ENCODE assay signal across 8 mouse cellular contexts in the genomic region with DNA sequence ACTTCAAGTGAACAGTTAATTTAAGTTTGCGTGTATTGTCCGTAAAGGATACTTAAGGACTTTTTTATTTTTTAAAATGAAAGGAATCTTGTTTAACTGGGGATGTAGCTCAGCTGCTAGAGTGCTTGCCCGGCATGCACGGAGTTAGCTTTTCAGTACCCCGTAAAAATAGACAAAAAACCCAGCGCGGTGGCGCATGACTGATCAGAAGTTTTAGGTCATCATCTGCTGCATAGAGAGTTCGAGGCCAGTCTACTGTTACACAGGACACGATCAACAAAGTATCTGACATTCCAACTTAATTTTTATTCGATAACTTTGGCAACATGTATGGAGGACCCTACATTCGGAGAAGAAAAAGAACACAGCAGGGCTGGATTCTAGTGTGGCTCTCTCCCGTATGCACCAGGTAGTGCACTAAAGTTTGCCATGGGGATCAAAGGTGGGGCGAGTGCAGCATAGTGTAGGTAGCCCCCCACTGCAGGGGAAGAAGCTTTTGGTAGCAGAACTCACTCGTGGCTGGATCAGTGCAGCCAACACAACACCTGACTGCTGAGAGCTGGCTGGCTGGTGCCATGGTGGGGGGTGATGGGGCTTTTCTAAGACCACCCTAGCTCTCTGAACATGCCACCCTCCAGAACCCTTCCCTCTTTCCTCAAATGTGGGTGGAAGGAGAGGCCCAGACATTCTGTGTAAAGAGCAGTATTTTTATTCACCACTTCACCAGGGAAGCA. TPM values are rescaled to one million over a fixed set of nuclear protein-coding genes. Genes with fewer than 3 reads are reported as not detected.
A peak's percentile ranks its signal among the peaks of the same experiment; 100 is the strongest.
DNase-seq lines count a peak whose midpoint lies in the region; ATAC-seq and TF ChIP-seq lines count a peak whose summit lies in the region.

No protein-coding gene starts in this region.

- ATAC-seq in lung, embryonic 16.5 days (ENCODE audit: low read depth), result peak; percentile 18; the same call in 1 of the 2 replicates
- 0 out of 2 replicates have a peak, but pooled peaks have one; percentile 18 for ATAC-seq in erythroblast, adult 5-6 weeks (replicated peaks; ENCODE audit: low FRiP score, poor library complexity, severe bottlenecking)
- ATAC-seq in intestine, postnatal 0 days, result peak; percentile 3; the same call in 1 of the 2 replicates
- ATAC-seq in midbrain, embryonic 16.5 days, result peak; percentile 46; the same call in 1 of the 2 replicates

- WGBS in lung, embryonic 16.5 days, result 22% methylated on average over 15 of the region's 15 CpGs
- 28% methylated on average over 15 of the region's 15 CpGs for WGBS in intestine, postnatal 0 days
- 25% methylated on average over 15 of the region's 15 CpGs for WGBS in midbrain, embryonic 16.5 days

- peak overlapping the region; percentile 76 for H3K4me3 ChIP-seq in lung, embryonic 16.5 days (ENCODE audit: low read length)
- peak overlapping the region; percentile 76 for H3K4me3 ChIP-seq in intestine, postnatal 0 days (ENCODE audit: low read depth, low read length)
- peak overlapping the region; percentile 75 for H3K4me3 ChIP-seq in midbrain, embryonic 16.5 days (ENCODE audit: low read depth, low read length)

- peak overlapping the region; percentile 77 for H3K9ac ChIP-seq in lung, embryonic 16.5 days (ENCODE audit: low read length)
- peak overlapping the region; percentile 65 for H3K9ac ChIP-seq in intestine, postnatal 0 days (ENCODE audit: low read depth, low read length)
- peak overlapping the region; percentile 77 for H3K9ac ChIP-seq in midbrain, embryonic 16.5 days (ENCODE audit: low read depth, low read length)

- H3K4me2 ChIP-seq in lung, embryonic 16.5 days (ENCODE audit: low read depth, low read length), result peak overlapping the region; percentile 89
- peak overlapping the region; percentile 80 for H3K4me2 ChIP-seq in intestine, postnatal 0 days (replicated peaks; ENCODE audit: low read depth)
- peak overlapping the region; percentile 70 for H3K4me2 ChIP-seq in midbrain, embryonic 16.5 days (ENCODE audit: low read length)

- TF ChIP-seq CTCF in intestine, postnatal 0 days (IDR thresholded peaks at IDR 0.05; ENCODE audit: low read depth), result no peak

- peak overlapping the region; percentile 89 for H3K27ac ChIP-seq in lung, embryonic 16.5 days (ENCODE audit: low read length)
- peak overlapping the region; percentile 63 for H3K27ac ChIP-seq in intestine, postnatal 0 days (ENCODE audit: low read depth, low read length)
- peak overlapping the region; percentile 83 for H3K27ac ChIP-seq in midbrain, embryonic 16.5 days (ENCODE audit: low read length)

- H3K4me1 ChIP-seq in lung, embryonic 16.5 days (replicated peaks; ENCODE audit: control insufficient read depth, insufficient read depth, low read length), result peaks cover 18% of the 10 kb centered on the region
- H3K4me1 ChIP-seq in intestine, postnatal 0 days (replicated peaks; ENCODE audit: control insufficient read depth, insufficient read depth, low read length), result 0 out of 2 replicates have a peak, but pooled peaks cover 2% of the 10 kb centered on the region
- H3K4me1 ChIP-seq in midbrain, embryonic 16.5 days (ENCODE audit: control insufficient read depth, insufficient read depth, low read length), result peaks cover 25% of the 10 kb centered on the region

- no peaks in the 10 kb centered on the region for H3K27me3 ChIP-seq in lung, embryonic 16.5 days (ENCODE audit: control insufficient read depth, insufficient read depth, low read depth, low read length)
- no peaks in the 10 kb centered on the region for H3K27me3 ChIP-seq in intestine, postnatal 0 days (replicated peaks; ENCODE audit: control insufficient read depth, insufficient read depth, low read length)
- no peaks in the 10 kb centered on the region for H3K27me3 ChIP-seq in midbrain, embryonic 16.5 days (ENCODE audit: control insufficient read depth, insufficient read depth, low read depth, low read length)

- H3K9me3 ChIP-seq in lung, embryonic 16.5 days (ENCODE audit: control insufficient read depth, low read length), result no peaks in the 10 kb centered on the region
- no peaks in the 10 kb centered on the region for H3K9me3 ChIP-seq in intestine, postnatal 0 days (ENCODE audit: control insufficient read depth)
- no peaks in the 10 kb centered on the region for H3K9me3 ChIP-seq in midbrain, embryonic 16.5 days (replicated peaks; ENCODE audit: control insufficient read depth, low read length, poor library complexity, severe bottlenecking)

- H3K36me3 ChIP-seq in lung, embryonic 16.5 days (ENCODE audit: control insufficient read depth, insufficient read depth, low read length), result peaks cover 7% of the 10 kb centered on the region
- peaks cover 19% of the 10 kb centered on the region; the same call in 1 of the 2 replicates for H3K36me3 ChIP-seq in intestine, postnatal 0 days (ENCODE audit: control insufficient read depth, insufficient read depth)
- peaks cover 8% of the 10 kb centered on the region for H3K36me3 ChIP-seq in midbrain, embryonic 16.5 days (ENCODE audit: control insufficient read depth, insufficient read depth, low read length)

- DNase-seq in lung, adult 18-20 months, result no peak
- no peak for DNase-seq in retina, embryonic 14.5 days (ENCODE audit: low spot score)
- no peak for DNase-seq in urinary bladder, postnatal 10 days (ENCODE audit: low spot score)
- DNase-seq in left cerebral cortex, adult 9 months (ENCODE audit: low spot score in 2 of 2), result no peak

RNA-seq across cellular contexts. Expression of gene Wdr73, which starts 0.6 kb away (rescaled TPM):
- 32.2 and 35.5 TPM in 2 replicates for polyA plus RNA-seq in lung, embryonic 16.5 days (2015; fragmentation: Nextera tagmentation; extraction: Ambion mirVana)
- total RNA-seq in erythroblast, adult 5-6 weeks (2015; ENCODE audit: low replicate concordance), result 6.7 and 9.0 TPM in 2 replicates
- 3.2 and 10.3 TPM in 2 replicates for total RNA-seq in erythroblast, adult 5-6 weeks (2017; ENCODE audit: low replicate concordance)
- 9.3 and 9.6 TPM in 2 replicates for polyA plus RNA-seq in intestine, postnatal 0 days (2015; fragmentation: Nextera tagmentation; extraction: Ambion mirVana)
- polyA plus RNA-seq in midbrain, embryonic 16.5 days (2015; fragmentation: Nextera tagmentation; extraction: Ambion mirVana), result 35.1 and 36.3 TPM in 2 replicates

RNA-seq across cellular contexts. Expression of gene Nmb, which starts 3.2 kb away (rescaled TPM):
- 9.7 and 9.9 TPM in 2 replicates for polyA plus RNA-seq in lung, embryonic 16.5 days (2015; fragmentation: Nextera tagmentation; extraction: Ambion mirVana)
- not detected in 2 replicates for total RNA-seq in erythroblast, adult 5-6 weeks (2015; ENCODE audit: low replicate concordance)
- total RNA-seq in erythroblast, adult 5-6 weeks (2017; ENCODE audit: low replicate concordance), result 7.9 TPM in 1 of 2 replicates, not detected in the other
- 2.1 and 2.8 TPM in 2 replicates for polyA plus RNA-seq in intestine, postnatal 0 days (2015; fragmentation: Nextera tagmentation; extraction: Ambion mirVana)
- polyA plus RNA-seq in midbrain, embryonic 16.5 days (2015; fragmentation: Nextera tagmentation; extraction: Ambion mirVana), result 4.6 and 5.9 TPM in 2 replicates

RNA-seq across cellular contexts. Expression of gene Zscan2, which starts 41.0 kb away (rescaled TPM):
- polyA plus RNA-seq in lung, embryonic 16.5 days (2015; fragmentation: Nextera tagmentation; extraction: Ambion mirVana), result 1.9 and 2.3 TPM in 2 replicates
- total RNA-seq in erythroblast, adult 5-6 weeks (2015; ENCODE audit: low replicate concordance), result 0.58 and 0.63 TPM in 2 replicates
- total RNA-seq in erythroblast, adult 5-6 weeks (2017; ENCODE audit: low replicate concordance), result 2.7 TPM in 1 of 2 replicates, not detected in the other
- polyA plus RNA-seq in intestine, postnatal 0 days (2015; fragmentation: Nextera tagmentation; extraction: Ambion mirVana), result 0.68 and 0.80 TPM in 2 replicates
- 4.0 TPM in 2 replicates for polyA plus RNA-seq in midbrain, embryonic 16.5 days (2015; fragmentation: Nextera tagmentation; extraction: Ambion mirVana)

RNA-seq across cellular contexts. Expression of gene Sec11a, which starts 45.9 kb away (rescaled TPM):
- polyA plus RNA-seq in lung, embryonic 16.5 days (2015; fragmentation: Nextera tagmentation; extraction: Ambion mirVana), result 195 and 215 TPM in 2 replicates
- 65.3 and 70.2 TPM in 2 replicates for total RNA-seq in erythroblast, adult 5-6 weeks (2015; ENCODE audit: low replicate concordance)
- 65.7 and 80.3 TPM in 2 replicates for total RNA-seq in erythroblast, adult 5-6 weeks (2017; ENCODE audit: low replicate concordance)
- 140 and 142 TPM in 2 replicates for polyA plus RNA-seq in intestine, postnatal 0 days (2015; fragmentation: Nextera tagmentation; extraction: Ambion mirVana)
- 156 and 157 TPM in 2 replicates for polyA plus RNA-seq in midbrain, embryonic 16.5 days (2015; fragmentation: Nextera tagmentation; extraction: Ambion mirVana)
